Comparison of ENCODE assay signal across 8 mouse cellular contexts in genomic region chr7:67646131-67646530, GRCm38 (mm10). TPM values are rescaled to one million over a fixed set of nuclear protein-coding genes. Genes with fewer than 3 reads are reported as not detected.
DNase-seq lines count a peak whose midpoint lies in the region; ATAC-seq and TF ChIP-seq lines count a peak whose summit lies in the region.

No protein-coding gene starts in this region.

- H3K36me3 ChIP-seq in megakaryocyte, embryonic 14.5 days (replicated peaks; ENCODE audit: low read length), result no peaks in the 10 kb centered on the region
- H3K36me3 ChIP-seq in limb, embryonic 11.5 days (ENCODE audit: control insufficient read depth, insufficient read depth, low read length), result no peaks in the 10 kb centered on the region
- H3K36me3 ChIP-seq in small intestine, adult 2 months (ENCODE audit: control insufficient read depth, insufficient read depth, low read length), result no peaks in the 10 kb centered on the region

- H3K4me3 ChIP-seq in megakaryocyte, embryonic 14.5 days (replicated peaks), result peak overlapping the region; percentile 99
- H3K4me3 ChIP-seq in limb, embryonic 11.5 days (ENCODE audit: low read depth, low read length), result peak overlapping the region; percentile 82
- 0 out of 2 replicates have a peak overlapping the region, but pooled peaks have one; percentile 15 for H3K4me3 ChIP-seq in small intestine, adult 2 months (ENCODE audit: low read depth, low read length)

- no peaks in the 10 kb centered on the region for H3K27me3 ChIP-seq in megakaryocyte, embryonic 14.5 days (replicated peaks)
- no peaks in the 10 kb centered on the region for H3K27me3 ChIP-seq in limb, embryonic 11.5 days (ENCODE audit: control insufficient read depth, insufficient read depth, low read length)
- no peaks in the 10 kb centered on the region for H3K27me3 ChIP-seq in small intestine, adult 2 months (ENCODE audit: control insufficient read depth, insufficient read depth, low read length)

- peak; percentile 30 for DNase-seq in cerebellum, adult 9-10 months
- peak; percentile 34 for DNase-seq in limb, embryonic 11.5 days (ENCODE audit: low spot score)
- DNase-seq in Muller cell, postnatal 12 days (ENCODE audit: inconsistent ontology term), result no peak

- ATAC-seq in cerebellum, adult (ENCODE audit: insufficient number of reproducible peaks, low FRiP score, low TSS enrichment), result no peak
- no peak for ATAC-seq in megakaryocyte, adult 5-6 weeks (ENCODE audit: poor library complexity, severe bottlenecking)
- ATAC-seq in limb, embryonic 11.5 days (ENCODE audit: insufficient number of reproducible peaks, low FRiP score, low TSS enrichment, low read depth), result no peak
- no peak for ATAC-seq in megakaryocyte progenitor cell, adult 5-6 weeks (replicated peaks; ENCODE audit: poor library complexity)

- H3K9ac ChIP-seq in limb, embryonic 11.5 days (ENCODE audit: low read length), result peak overlapping the region; percentile 82

- no peaks in the 10 kb centered on the region for H3K9me3 ChIP-seq in megakaryocyte, embryonic 14.5 days
- H3K9me3 ChIP-seq in limb, embryonic 11.5 days (ENCODE audit: control insufficient read depth, low read length), result no peaks in the 10 kb centered on the region

- peak overlapping the region; percentile 78 for H3K4me2 ChIP-seq in limb, embryonic 11.5 days (ENCODE audit: low read depth, severe bottlenecking)

- 9% methylated on average over 6 of the region's 6 CpGs for WGBS in limb, embryonic 11.5 days
- 9% methylated on average over 6 of the region's 6 CpGs for WGBS in small intestine, adult 2 months

- H3K4me1 ChIP-seq in megakaryocyte, embryonic 14.5 days, result peaks cover 22% of the 10 kb centered on the region
- peaks cover 12% of the 10 kb centered on the region; the same call in 1 of the 2 replicates for H3K4me1 ChIP-seq in limb, embryonic 11.5 days (ENCODE audit: control insufficient read depth, insufficient read depth, low read length)
- H3K4me1 ChIP-seq in small intestine, adult 2 months (ENCODE audit: control insufficient read depth, insufficient read depth, insufficient read length, low read length), result no peaks in the 10 kb centered on the region

- TF ChIP-seq POLR2A in small intestine, adult 2 months (IDR thresholded peaks at IDR 0.05; ENCODE audit: low read depth, low read length), result no peak

- H3K27ac ChIP-seq in limb, embryonic 11.5 days (replicated peaks; ENCODE audit: low read depth, low read length), result no peak overlapping the region
- H3K27ac ChIP-seq in small intestine, adult 2 months (ENCODE audit: insufficient read depth, low read depth, low read length), result peak overlapping the region; percentile 67

- no peak for TF ChIP-seq CTCF in small intestine, adult 2 months (IDR thresholded peaks at IDR 0.05; ENCODE audit: extremely low read depth, insufficient read length, insufficient replicate concordance, low read depth, low read length)

RNA-seq across cellular contexts. Expression of gene Lrrc28, which starts 1.1 kb away (rescaled TPM):
- 11.0 and 12.3 TPM in 2 replicates for polyA plus RNA-seq in megakaryocyte, embryonic 14.5 days (2012; ENCODE audit: insufficient read depth, low replicate concordance)
- 6.8 and 10.2 TPM in 2 replicates for total RNA-seq in megakaryocyte, adult 5-6 weeks (2015)
- total RNA-seq in megakaryocyte, adult 5-6 weeks (2017), result 9.0 and 13.0 TPM in 2 replicates
- 20.9 and 26.2 TPM in 2 replicates for polyA plus RNA-seq in limb, embryonic 11.5 days (2014; fragmentation: Nextera tagmentation; extraction: Ambion mirVana)
- 5.1 and 16.6 TPM in 2 replicates for polyA plus RNA-seq in small intestine, adult 2 months (2012; rRNA removed)
- 6.2 and 9.6 TPM in 2 replicates for total RNA-seq in megakaryocyte progenitor cell, adult 5-6 weeks (2015)
- 15.3 and 16.9 TPM in 2 replicates for total RNA-seq in megakaryocyte progenitor cell, adult 5-6 weeks (2017)

RNA-seq across cellular contexts. Expression of gene Ttc23, which starts 1.1 kb away (rescaled TPM):
- 4.3 and 6.7 TPM in 2 replicates for polyA plus RNA-seq in megakaryocyte, embryonic 14.5 days (2012; ENCODE audit: insufficient read depth, low replicate concordance)
- 0.36 and 1.9 TPM in 2 replicates for total RNA-seq in megakaryocyte, adult 5-6 weeks (2015)
- 0.69 and 2.1 TPM in 2 replicates for total RNA-seq in megakaryocyte, adult 5-6 weeks (2017)
- 64.9 and 70.7 TPM in 2 replicates for polyA plus RNA-seq in limb, embryonic 11.5 days (2014; fragmentation: Nextera tagmentation; extraction: Ambion mirVana)
- polyA plus RNA-seq in small intestine, adult 2 months (2012; rRNA removed), result 2.2 and 2.8 TPM in 2 replicates
- 0.56 and 1.8 TPM in 2 replicates for total RNA-seq in megakaryocyte progenitor cell, adult 5-6 weeks (2015)
- 1.8 and 2.9 TPM in 2 replicates for total RNA-seq in megakaryocyte progenitor cell, adult 5-6 weeks (2017)

Comparison
In these comparisons a context has a peak if more than half of its experiments do, and no peak if none do; other contexts are left out.
1. H3K4me3 ChIP-seq: peak in every context shown above with its lines; median percentile 99 in megakaryocyte, embryonic 14.5 days; 82 in limb, embryonic 11.5 days; 15 in small intestine, adult 2 months.